Mouse (Mus musculus) kidney, adult 8-10 months (tissue): ENCODE measurements around the gene Fgfrl1.

ENCODE experiments used
- DNase-seq, 2 experiments: peaks; one replicate each; pipeline ENCODE4 v3.0.0; 2022

The Fgfrl1 gene

GRCm38 (mm10) chr5:108692271-108692670 lies at the start of gene Fgfrl1:
TSS of gene Fgfrl1 (plus strand) at chr5:108692382.
- DNase-seq = peak; percentile 68 to 78

- no peak for DNase-seq
Measured at GRCm38 (mm10) chr5:108643674-108644073, 48.5 kb upstream of the Fgfrl1 start.

GRCm38 (mm10) chr5:108645651-108646342 lies 46.4 kb upstream of the Fgfrl1 start:
- no peak for DNase-seq

- DNase-seq = peak; percentile 30 to 33
Measured at GRCm38 (mm10) chr5:108646343-108646660, 45.9 kb upstream of the Fgfrl1 start.

GRCm38 (mm10) chr5:108647311-108647710 lies 44.9 kb upstream of the Fgfrl1 start:
- no peak for DNase-seq

- no peak for DNase-seq
Measured at GRCm38 (mm10) chr5:108647820-108648465, 44.2 kb upstream of the Fgfrl1 start.

GRCm38 (mm10) chr5:108648937-108649576 lies 43.1 kb upstream of the Fgfrl1 start:
- no peak for DNase-seq

GRCm38 (mm10) chr5:108650341-108650740 lies 41.8 kb upstream of the Fgfrl1 start:
- no peak for DNase-seq

- no peak for DNase-seq
Measured at GRCm38 (mm10) chr5:108651136-108651720, 41.0 kb upstream of the Fgfrl1 start.

GRCm38 (mm10) chr5:108651823-108652222 lies 40.4 kb upstream of the Fgfrl1 start:
- peak; percentile 77 to 81 for DNase-seq

GRCm38 (mm10) chr5:108653341-108653740 lies 38.8 kb upstream of the Fgfrl1 start:
- no peak for DNase-seq

- peak; percentile 54 to 68 for DNase-seq
Measured at GRCm38 (mm10) chr5:108654444-108654990, 37.7 kb upstream of the Fgfrl1 start.

- no peak for DNase-seq
Measured at GRCm38 (mm10) chr5:108655381-108655780, 36.8 kb upstream of the Fgfrl1 start.

- no peak for DNase-seq
Measured at GRCm38 (mm10) chr5:108655891-108656650, 36.1 kb upstream of the Fgfrl1 start.

- no peak for DNase-seq
Measured at GRCm38 (mm10) chr5:108657406-108657805, 34.8 kb upstream of the Fgfrl1 start.

GRCm38 (mm10) chr5:108658611-108659010 lies 33.6 kb upstream of the Fgfrl1 start:
- DNase-seq = no peak

- DNase-seq = peak; percentile 52 to 58
Measured at GRCm38 (mm10) chr5:108659698-108660631, 32.2 kb upstream of the Fgfrl1 start, which contains the start of gene Idua. TSS of gene Idua (plus strand) at chr5:108660331.

- DNase-seq = peak; percentile 91 to 95
Measured at GRCm38 (mm10) chr5:108660632-108661268, 31.4 kb upstream of the Fgfrl1 start.

GRCm38 (mm10) chr5:108662772-108663171 lies 29.4 kb upstream of the Fgfrl1 start:
- DNase-seq = no peak

GRCm38 (mm10) chr5:108665066-108665465 lies 27.1 kb upstream of the Fgfrl1 start:
- no peak for DNase-seq

GRCm38 (mm10) chr5:108667370-108667769 lies 24.8 kb upstream of the Fgfrl1 start:
- no peak for DNase-seq
